Mouse (Mus musculus) heart, embryonic 12.5 days (tissue): Measurements from ENCODE around the gene Aff4. TPM values are rescaled to one million over a fixed set of nuclear protein-coding genes. Genes with fewer than 3 reads are reported as not detected.
"Not testable (repeated sequence)": the region's sequence is repeated elsewhere in the genome, so short reads cannot be mapped to it uniquely, and the experiment has no call there.

Experiments
- ATAC-seq: fragments of 200-750 bp; cut with Nextera tagmentation; 2 replicates; pipeline ENCODE4 v1.8.0; 2017; ENCODE audit warnings: moderate TSS enrichment, moderate library complexity; ENCODE audit not compliant: insufficient number of reproducible peaks, low FRiP score
- H3K27ac ChIP-seq: fragments of 300-500 bp; sonication (generic); 2 replicates; pipeline ENCODE4 v1.5.1; 2016; ENCODE audit warnings: mild to moderate bottlenecking, moderate library complexity; ENCODE audit not compliant: poor library complexity, severe bottlenecking
- H3K27me3 ChIP-seq: fragments of 300-500 bp; sonication (generic); replicated peaks from 2 replicates; pipeline ENCODE4 v1.6.1; 2016; ENCODE audit warnings: mild to moderate bottlenecking, moderate library complexity
- H3K36me3 ChIP-seq: fragments of 300-500 bp; sonication (generic); 2 replicates; pipeline ENCODE4 v1.6.1; 2016; ENCODE audit warnings: mild to moderate bottlenecking, moderate library complexity
- H3K4me1 ChIP-seq: fragments of 300-500 bp; sonication (generic); replicated peaks from 2 replicates; pipeline ENCODE4 v1.6.1; 2016; ENCODE audit warnings: mild to moderate bottlenecking
- H3K4me2 ChIP-seq: fragments of 300-500 bp; sonication (generic); 2 replicates; pipeline ENCODE4 v1.6.1; 2016; ENCODE audit warnings: mild to moderate bottlenecking, moderate library complexity
- H3K4me3 ChIP-seq: fragments of 300-500 bp; sonication (generic); 2 replicates; pipeline ENCODE4 v1.5.1; 2016; ENCODE audit warnings: mild to moderate bottlenecking
- H3K9ac ChIP-seq: fragments of 300-500 bp; sonication (generic); 2 replicates; pipeline ENCODE4 v1.6.1; 2016; ENCODE audit warnings: mild to moderate bottlenecking, moderate library complexity
- H3K9me3 ChIP-seq: fragments of 300-500 bp; sonication (generic); replicated peaks from 2 replicates; pipeline ENCODE4 v1.6.1; 2016; ENCODE audit warnings: mild to moderate bottlenecking, moderate library complexity
- WGBS: fragments of 180-500 bp; shearing (Covaris S2); methylation state at CpG from one replicate; pipeline ENCODE4 v1.1.7; 2016; 5-methylcytosine and 5-hydroxymethylcytosine counted together
- polyA plus RNA-seq: library from polyadenylated mRNA; unstranded; fragments of >200 nt; fragmentation: Nextera tagmentation; extraction: Ambion mirVana; gene quantifications from 2 replicates; pipeline ENCODE4 v1.2.1, GENCODE M21; 2016

The Aff4 gene
- polyA plus RNA-seq, 1 experiment from 2014 or later, result 53.0 TPM

DNA sequence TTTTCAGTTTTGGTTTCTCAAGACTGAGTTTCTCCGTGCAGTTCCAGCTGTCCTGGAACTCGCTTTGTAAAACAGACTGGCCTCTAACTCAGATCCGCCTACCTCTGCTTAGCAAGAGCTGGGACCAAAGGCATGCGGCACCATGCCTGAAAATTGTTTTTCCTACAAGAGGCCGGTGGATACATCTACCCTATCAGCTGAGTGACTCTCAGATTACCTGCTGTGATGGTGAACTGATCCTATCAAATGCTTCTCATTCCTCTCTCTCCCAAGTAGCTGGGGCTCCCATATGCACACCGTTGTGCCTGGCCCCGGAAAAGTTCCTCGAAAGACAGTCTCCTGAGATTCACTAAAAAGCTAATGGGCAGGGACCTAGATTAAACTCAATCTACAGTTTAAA lies 12.9 kb upstream of the Aff4 start:
- no peak for ATAC-seq
- H3K27ac ChIP-seq, result no peak overlapping the region
- no peak overlapping the region for H3K9ac ChIP-seq
- no peak overlapping the region for H3K4me2 ChIP-seq
- H3K9me3 ChIP-seq, result no peaks in the 10 kb centered on the region
- H3K4me3 ChIP-seq, result no peak overlapping the region
- 53% methylated on average over 8 of the region's 8 CpGs for WGBS
- H3K27me3 ChIP-seq, result no peaks in the 10 kb centered on the region
- H3K4me1 ChIP-seq, result peaks cover 10% of the 10 kb centered on the region
- peaks cover 9% of the 10 kb centered on the region for H3K36me3 ChIP-seq

DNA sequence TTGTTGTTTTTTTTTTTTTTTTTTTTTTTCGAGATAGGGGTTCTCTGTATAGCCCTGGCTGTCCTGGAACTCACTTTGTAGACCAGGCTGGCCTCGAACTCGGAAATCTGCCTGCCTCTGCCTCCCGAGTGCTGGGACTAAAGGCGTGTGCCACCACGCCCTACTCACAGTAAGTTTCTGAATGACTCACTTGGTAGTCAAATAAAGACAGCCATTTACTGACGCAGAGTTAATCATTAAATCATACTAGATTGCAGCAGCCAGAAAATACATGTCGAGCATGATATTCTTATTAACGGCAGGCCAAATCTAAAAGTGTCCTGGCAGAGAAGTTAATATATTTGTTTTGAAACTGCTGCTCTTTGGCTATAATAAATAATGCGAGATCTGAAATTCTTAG lies 9.6 kb upstream of the Aff4 start:
- not testable (repeated sequence) for H3K36me3 ChIP-seq, ATAC-seq, H3K4me2 ChIP-seq, H3K27me3 ChIP-seq, H3K9ac ChIP-seq, H3K27ac ChIP-seq, H3K9me3 ChIP-seq, H3K4me3 ChIP-seq
- H3K4me1 ChIP-seq, result peaks cover 13% of the 10 kb centered on the region
- 91% methylated on average over 10 of the region's 10 CpGs for WGBS

DNA sequence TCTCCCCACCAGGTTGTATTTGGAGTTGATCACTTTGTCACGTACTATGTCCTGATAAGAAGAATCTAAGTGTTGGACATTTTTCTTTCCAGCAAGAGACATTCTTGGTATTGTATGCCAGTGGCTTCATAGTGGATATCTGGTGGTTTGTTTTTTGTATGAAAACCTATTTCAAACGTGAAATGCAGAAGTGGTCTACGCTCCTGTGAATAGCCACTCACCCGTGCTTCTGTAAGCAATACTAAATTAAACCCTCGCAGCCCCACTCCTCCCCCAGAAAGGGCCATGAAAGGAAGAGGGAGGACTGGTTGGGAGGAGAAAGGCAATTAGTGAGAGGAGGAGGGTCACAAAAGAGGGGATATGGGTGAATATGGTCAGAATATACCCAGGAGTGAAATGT lies 7.9 kb upstream of the Aff4 start:
- H3K27ac ChIP-seq, result no peak overlapping the region
- WGBS, result 47% methylated on average over 5 of the region's 5 CpGs

DNA sequence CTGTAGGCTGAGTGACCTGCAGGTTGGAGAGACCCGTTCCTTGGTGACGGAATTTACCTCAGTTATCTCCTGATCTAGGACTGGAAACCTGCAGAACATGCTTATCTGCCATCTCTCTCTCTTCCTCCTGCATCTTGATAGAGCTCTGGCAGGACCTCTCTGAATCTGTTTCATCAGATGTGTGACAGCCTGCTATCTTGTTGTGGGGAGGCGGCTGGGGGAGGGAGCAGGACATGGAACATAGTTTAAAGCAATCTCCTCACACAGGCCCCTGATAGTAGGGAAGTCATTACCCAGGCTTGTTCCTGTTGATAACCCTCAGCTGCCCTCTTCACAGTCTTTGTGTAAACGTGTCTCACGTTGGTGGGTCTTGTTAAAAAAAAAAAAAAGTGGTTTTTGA lies 5.3 kb upstream of the Aff4 start:
- no peaks in the 10 kb centered on the region for H3K36me3 ChIP-seq
- ATAC-seq, result peak; percentile 68; the same call in 1 of the 2 replicates
- H3K4me1 ChIP-seq, result peaks cover 13% of the 10 kb centered on the region
- no peaks in the 10 kb centered on the region for H3K27me3 ChIP-seq
- no peak overlapping the region for H3K4me2 ChIP-seq
- no peaks in the 10 kb centered on the region for H3K9me3 ChIP-seq
- 9% methylated on average over 5 of the region's 5 CpGs for WGBS
- no peak overlapping the region for H3K4me3 ChIP-seq
- H3K9ac ChIP-seq, result no peak overlapping the region
- H3K27ac ChIP-seq, result peak overlapping the region; percentile 5; the same call in 1 of the 2 replicates

More for the DNA sequence above, 7.9 kb upstream of the Aff4 start:
- no peaks in the 10 kb centered on the region for H3K36me3 ChIP-seq
- no peaks in the 10 kb centered on the region for H3K9me3 ChIP-seq
- no peak overlapping the region for H3K4me2 ChIP-seq
- ATAC-seq, result no peak
- no peak overlapping the region for H3K9ac ChIP-seq
- peaks cover 13% of the 10 kb centered on the region for H3K4me1 ChIP-seq
- H3K27me3 ChIP-seq, result no peaks in the 10 kb centered on the region
- H3K4me3 ChIP-seq, result no peak overlapping the region

DNA sequence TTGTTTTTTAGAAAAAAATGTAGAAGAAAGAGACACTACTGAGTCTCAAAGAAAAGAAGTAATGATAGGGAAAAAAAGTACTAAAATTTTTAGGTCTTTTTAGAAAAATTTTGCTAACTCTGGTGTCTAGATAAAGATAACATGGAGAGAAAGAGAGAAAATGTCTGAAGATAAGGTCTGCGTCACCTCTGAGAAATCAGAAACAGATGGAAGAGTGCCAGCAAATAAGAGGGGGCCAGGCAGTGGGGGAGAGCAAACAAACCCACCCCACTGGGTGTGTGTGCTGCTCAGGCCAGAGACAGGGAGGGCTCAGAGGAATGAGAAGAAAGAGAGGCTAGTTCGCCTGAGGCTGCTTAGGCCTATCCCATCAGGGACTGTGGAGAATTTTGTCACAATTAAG lies 4.9 kb upstream of the Aff4 start:
- peaks cover 13% of the 10 kb centered on the region for H3K4me1 ChIP-seq
- no peak overlapping the region for H3K9ac ChIP-seq
- H3K4me2 ChIP-seq, result 0 out of 2 replicates have a peak overlapping the region, but pooled peaks have one; percentile 9
- H3K27ac ChIP-seq, result no peak overlapping the region
- H3K27me3 ChIP-seq, result no peaks in the 10 kb centered on the region
- no peak overlapping the region for H3K4me3 ChIP-seq
- WGBS, result 16% methylated on average over 2 of the region's 2 CpGs
- H3K36me3 ChIP-seq, result no peaks in the 10 kb centered on the region
- ATAC-seq, result no peak
- no peaks in the 10 kb centered on the region for H3K9me3 ChIP-seq

DNA sequence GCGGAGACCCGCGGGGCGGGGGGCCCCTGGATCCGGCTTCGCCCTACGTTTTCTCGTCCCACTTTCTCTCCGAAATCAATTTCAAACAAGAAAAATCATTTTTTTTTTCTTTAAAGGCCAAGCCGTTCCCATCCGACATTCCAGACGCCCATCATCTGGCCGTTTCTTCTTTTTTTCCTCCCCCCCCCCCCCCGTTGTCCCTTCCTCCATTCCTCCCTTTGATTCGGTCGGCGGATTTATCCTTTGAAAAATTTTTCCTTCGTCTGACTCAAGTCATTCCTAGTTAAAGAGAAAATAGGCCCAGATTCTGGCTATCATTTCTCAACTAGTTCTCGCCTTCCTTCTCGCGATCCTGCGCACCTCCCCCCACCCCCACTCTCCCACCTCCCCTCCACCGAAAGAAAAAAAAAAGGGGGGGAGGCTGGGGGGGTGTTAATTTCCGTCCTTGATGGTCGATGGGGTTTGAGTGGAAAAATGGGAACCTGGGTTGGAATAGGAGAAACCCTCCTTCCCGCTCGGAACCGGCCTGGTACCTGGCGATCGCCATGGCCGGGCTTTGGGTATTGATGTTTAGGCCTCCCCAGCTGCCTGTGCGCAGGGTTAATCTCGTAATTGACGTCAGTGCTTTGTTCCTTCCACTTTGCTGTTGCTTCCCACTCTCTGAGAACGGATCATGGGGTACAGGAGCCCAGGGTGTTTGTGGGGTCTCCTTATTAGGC lies 750 bp downstream of the Aff4 start:
- 0 out of 2 replicates have a peak, but pooled peaks cover 6% of the 10 kb centered on the region for H3K36me3 ChIP-seq
- peak overlapping the region; percentile 73 for H3K4me3 ChIP-seq
- H3K4me1 ChIP-seq, result peaks cover 4% of the 10 kb centered on the region
- peak overlapping the region; percentile 95 for H3K4me2 ChIP-seq
- no peaks in the 10 kb centered on the region for H3K9me3 ChIP-seq
- H3K27me3 ChIP-seq, result no peaks in the 10 kb centered on the region
- H3K27ac ChIP-seq, result peak overlapping the region; percentile 97
- under 1% methylated on average over 34 of the region's 35 CpGs for WGBS
- ATAC-seq, result no peak
- peak overlapping the region; percentile 97 for H3K9ac ChIP-seq

DNA sequence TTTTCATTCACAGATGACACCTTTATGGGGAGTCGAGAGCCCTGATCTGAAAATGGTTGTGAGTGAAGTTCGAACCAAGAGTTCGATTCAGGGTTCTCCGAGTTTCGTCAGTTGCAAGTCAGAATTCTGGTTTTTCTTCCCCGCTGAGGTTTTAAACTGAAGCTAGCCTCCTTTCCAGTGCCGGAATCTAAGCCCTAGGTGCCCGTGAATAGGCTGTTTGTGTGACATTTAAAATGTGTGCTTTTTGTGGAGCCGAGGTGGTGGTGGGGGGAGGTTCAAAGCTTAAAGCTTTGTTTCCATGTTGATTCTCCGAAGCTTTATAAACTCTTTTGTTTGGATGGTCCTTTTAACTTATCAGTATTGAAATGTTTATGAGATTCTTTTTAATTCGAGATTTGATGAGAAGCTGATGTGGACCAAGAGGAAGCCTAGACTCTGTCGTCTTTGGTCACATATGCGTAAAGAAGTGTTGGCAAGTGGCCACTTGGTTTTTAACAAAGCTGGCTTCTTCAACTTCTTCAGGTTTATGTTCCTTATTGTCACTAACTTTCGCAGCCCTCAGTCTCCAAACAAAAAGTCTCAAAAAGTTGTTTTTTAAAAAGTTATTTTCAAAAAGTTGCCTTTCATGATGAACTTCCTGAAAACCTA lies 1.4 kb downstream of the Aff4 start:
- no peaks in the 10 kb centered on the region for H3K9me3 ChIP-seq

DNA sequence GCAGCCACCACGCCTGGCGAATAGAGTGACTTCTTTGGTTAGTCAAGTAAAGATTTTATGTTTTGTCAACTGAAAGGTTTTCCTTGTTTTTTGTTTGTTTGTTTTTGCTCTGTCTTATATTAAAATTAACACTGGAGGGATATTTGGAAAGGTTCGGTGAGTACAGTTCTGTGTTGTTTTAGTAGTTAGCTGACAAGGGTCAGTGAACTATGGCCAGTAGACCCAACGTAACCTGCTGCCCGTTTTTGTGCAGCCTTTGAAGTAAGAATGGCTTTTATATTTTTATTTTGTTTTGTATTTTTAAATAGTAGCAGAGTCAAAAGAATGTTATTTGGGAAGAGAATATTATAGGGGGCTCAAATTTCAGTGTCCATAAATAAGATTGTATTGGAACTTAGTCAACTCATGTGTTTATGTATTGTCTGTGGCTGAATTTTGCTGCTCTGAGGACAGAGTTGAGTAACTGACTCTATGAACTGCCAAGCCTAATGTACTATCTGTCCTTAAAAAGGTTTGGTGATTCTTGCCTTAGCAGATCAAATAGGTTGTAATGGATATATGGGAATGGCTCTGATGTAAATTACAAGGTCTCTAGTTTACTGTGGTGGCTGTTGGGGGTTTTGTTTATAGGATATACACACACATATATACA lies 8.0 kb downstream of the Aff4 start:
- H3K36me3 ChIP-seq, result peaks cover 10% of the 10 kb centered on the region; the same call in 1 of the 2 replicates
- no peak overlapping the region for H3K9ac ChIP-seq
- no peak overlapping the region for H3K4me2 ChIP-seq
- H3K9me3 ChIP-seq, result no peaks in the 10 kb centered on the region
- 0 out of 2 replicates have a peak, but pooled peaks cover 3% of the 10 kb centered on the region for H3K4me1 ChIP-seq
- H3K4me3 ChIP-seq, result no peak overlapping the region
- no peak for ATAC-seq
- WGBS, result 91% methylated on average over 5 of the region's 5 CpGs
- no peaks in the 10 kb centered on the region for H3K27me3 ChIP-seq
- H3K27ac ChIP-seq, result no peak overlapping the region

More for the DNA sequence above, 1.4 kb downstream of the Aff4 start:
- no peak for ATAC-seq
- no peaks in the 10 kb centered on the region for H3K27me3 ChIP-seq
- 0 out of 2 replicates have a peak, but pooled peaks cover 6% of the 10 kb centered on the region for H3K36me3 ChIP-seq
- peaks cover 4% of the 10 kb centered on the region for H3K4me1 ChIP-seq
- peak overlapping the region; percentile 97 for H3K9ac ChIP-seq
- peak overlapping the region; percentile 95 for H3K4me2 ChIP-seq
- WGBS, result 3% methylated on average over 14 of the region's 14 CpGs
- peak overlapping the region; percentile 73 for H3K4me3 ChIP-seq
- H3K27ac ChIP-seq, result peak overlapping the region; percentile 97

DNA sequence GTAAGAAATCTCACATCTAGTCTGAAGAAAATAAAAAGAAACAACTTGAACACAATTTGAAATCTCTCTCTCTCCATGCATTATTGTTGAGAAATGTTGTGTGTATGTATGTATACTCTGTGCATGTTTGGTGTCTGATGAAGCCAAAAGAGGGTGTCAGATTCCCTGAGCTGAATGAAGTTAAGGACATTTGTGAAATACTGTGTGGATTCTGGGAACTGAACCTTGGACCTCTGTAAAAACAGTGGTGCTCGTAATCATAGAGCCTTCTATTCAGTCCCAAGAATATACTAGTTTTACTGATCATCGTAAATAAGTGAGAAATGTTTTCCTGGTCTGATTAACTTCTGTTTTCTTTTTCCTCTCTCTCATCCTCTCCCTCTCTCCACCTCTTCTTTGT lies 16.4 kb downstream of the Aff4 start:
- Histone ChIP-seq H3K9ac (no peak overlapping the region), H3K27me3 (no peaks in the 10 kb centered on the region), H3K4me1 (no peaks in the 10 kb centered on the region), H3K4me2 (no peak overlapping the region), H3K36me3 (peaks cover 21% of the 10 kb centered on the region), H3K4me3 (no peak overlapping the region), H3K27ac (no peak overlapping the region), H3K9me3 (no peaks in the 10 kb centered on the region)
- no peak for ATAC-seq
- 88% methylated on average over 2 of the region's 2 CpGs for WGBS

DNA sequence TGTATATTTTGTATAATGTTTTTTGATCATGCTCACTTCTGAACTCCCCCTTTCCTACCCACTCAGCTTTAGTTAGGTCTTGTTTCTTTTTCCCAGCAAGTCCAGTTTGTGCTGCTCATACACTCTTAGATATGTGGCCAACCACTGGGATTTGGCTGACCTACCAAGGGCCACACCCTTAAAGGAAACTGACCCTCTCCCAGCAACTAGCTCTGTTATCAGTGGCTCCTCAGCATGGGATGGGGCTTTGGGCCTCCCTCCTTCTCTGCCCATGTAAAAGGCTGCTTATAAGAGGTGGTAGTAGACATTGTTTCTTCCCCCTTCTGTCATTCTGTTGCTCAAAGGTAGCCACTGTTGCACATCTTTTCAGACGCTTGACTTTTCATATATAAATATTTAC lies 28.3 kb downstream of the Aff4 start:
- peaks cover 46% of the 10 kb centered on the region for H3K36me3 ChIP-seq
- WGBS, result 83% methylated on average over 1 of the region's 1 CpGs
- no peak overlapping the region for H3K4me2 ChIP-seq
- H3K4me3 ChIP-seq, result no peak overlapping the region
- ATAC-seq, result no peak
- peaks cover 3% of the 10 kb centered on the region; the same call in 1 of the 2 replicates for H3K4me1 ChIP-seq
- H3K27ac ChIP-seq, result no peak overlapping the region
- no peaks in the 10 kb centered on the region for H3K27me3 ChIP-seq
- no peak overlapping the region for H3K9ac ChIP-seq
- H3K9me3 ChIP-seq, result no peaks in the 10 kb centered on the region

DNA sequence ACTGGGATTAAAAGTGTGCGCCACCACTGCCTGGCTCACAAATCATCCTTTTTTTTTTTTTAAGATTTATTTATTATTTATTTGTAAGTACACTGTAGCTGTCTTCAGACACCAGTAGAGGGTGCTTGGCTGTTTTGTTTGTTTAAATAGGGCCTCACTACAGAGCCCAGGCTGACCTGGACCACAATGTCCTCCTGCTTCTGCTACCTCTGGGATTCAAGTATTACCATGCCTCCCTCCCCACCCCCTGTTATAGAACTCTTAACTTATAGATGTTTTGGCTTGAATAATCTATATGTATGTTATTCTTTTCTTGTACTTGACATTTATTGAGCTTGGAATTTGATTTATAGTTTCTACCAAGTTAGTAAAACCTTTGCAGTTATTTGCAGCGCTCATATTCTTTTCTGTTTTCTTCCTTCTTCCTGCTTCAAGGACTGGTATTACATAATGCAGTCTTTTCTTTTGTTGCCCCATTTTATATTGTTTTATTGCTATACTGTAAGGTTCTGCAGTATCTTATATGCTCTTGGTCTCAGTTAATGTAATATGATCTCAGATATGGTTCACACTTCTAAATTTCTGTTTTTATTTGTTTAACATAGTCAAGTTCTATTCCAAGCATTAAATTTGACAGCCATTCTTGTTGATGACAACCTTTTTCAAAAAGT lies 33.3 kb downstream of the Aff4 start:
- Histone ChIP-seq H3K4me2 (no peak overlapping the region), H3K4me1 (0 out of 2 replicates have a peak, but pooled peaks cover 2% of the 10 kb centered on the region), H3K36me3 (peaks cover 46% of the 10 kb centered on the region), H3K27me3 (no peaks in the 10 kb centered on the region), H3K4me3 (no peak overlapping the region), H3K9me3 (no peaks in the 10 kb centered on the region), H3K27ac (no peak overlapping the region), H3K9ac (no peak overlapping the region)
- 97% methylated on average over 2 of the region's 2 CpGs for whole genome bisulfite sequencing
- ATAC-seq, result no peak
